Mouse (Mus musculus) CH12F3 (cell line): ENCODE data around the gene Bud23.

Experiments
- in situ Hi-C: fragments of 300-500 bp; cut with MboI; formaldehyde crosslinking; loops from 2 replicates; pipeline ENCODE4 v1.14.3; 2020; ENCODE audit warnings: low sequenced_read_pairs

The Bud23 gene

DNA sequence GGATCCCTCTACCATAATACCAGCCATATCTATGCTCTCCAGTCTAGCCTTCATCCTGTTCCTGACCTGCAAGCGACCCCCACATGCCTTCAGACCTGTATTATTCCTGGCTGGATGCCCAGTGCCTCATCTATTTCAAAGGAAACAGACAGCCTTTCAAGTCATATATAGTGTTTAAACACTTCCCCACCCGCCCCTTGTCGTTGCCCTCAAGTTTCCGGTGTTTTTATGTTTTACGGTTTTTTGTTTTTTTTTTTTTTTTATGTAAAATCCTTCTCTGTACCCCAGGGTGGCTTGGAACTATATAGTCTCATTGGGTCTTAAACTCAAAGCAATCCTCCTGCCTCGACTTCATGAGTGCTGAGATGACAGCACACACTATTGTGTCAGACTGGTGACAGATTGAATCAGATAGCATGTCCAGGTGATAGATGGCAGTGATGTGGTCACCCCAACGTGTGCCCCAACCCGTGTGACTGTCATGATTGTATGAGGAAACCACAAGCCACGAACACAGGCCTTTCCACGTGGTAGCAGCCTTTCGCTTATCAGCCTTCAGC is 40.0 kb downstream of the Bud23 start:
- in situ Hi-C loops, result no loop called here

DNA sequence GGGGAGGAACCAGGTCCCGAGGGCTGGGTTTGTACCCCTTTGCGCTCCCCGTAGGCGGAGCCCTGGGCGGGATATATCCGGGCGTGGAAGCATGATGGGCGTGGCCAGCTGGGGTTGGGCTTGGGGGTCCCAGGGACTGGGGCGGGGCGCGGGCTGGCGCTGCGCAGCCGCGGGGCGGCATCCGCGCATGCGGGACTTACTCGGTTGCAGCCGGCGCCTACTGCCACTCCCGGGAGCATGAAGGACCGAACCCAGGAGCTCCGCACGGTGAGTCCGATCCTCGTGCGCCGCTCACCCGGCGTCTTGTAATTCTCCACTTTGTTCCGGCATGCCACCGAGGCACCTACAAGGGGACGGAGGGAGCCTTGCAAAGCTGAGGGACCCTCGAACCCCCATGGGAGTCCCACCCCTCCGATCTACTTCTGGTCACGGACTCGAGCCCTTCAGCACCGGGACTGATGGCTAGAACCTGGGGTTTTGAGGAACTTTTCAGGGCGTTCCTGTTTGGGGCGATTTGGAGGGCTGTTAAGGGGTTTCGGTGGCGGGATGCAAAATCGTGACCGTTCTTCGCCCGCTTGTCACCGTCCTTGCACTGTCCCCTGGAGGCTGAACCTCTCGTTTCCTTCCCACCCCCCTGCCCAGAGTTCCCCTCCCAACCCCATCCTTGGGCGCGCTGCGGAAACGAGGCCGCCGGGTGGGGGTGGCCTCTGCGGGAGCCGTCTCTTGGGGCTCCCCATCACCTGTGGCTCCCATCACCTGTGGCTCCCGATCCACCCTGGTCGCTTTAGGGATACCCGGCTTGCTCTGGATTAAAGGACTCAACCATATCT is 41.2 kb downstream of the Bud23 start, which contains the start of gene Stx1a:
TSS of gene Stx1a (plus strand) at position 139 of the 830 bp plus-strand sequence.
- in situ Hi-C loops, result no loop called here

DNA sequence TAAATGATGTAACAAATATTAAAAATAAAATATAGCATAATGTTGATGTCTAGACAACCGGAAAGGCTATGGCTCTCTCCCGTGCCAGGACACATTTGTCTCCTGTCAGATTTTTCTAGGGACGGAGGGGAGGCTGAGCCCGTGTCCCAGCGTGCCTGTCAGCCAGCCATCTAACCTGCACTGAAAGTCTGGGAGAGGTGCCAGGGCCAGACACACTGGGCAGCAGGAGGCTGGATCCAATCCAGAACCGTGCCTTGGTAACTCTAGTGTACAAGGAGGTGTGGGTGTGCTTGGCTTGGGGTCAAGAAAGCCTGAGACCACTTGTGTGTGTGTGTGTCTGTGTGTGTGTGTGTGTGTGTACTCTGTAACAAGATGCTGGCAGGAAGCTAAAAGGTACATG is 42.9 kb downstream of the Bud23 start:
- in situ Hi-C loops, result no loop called here

DNA sequence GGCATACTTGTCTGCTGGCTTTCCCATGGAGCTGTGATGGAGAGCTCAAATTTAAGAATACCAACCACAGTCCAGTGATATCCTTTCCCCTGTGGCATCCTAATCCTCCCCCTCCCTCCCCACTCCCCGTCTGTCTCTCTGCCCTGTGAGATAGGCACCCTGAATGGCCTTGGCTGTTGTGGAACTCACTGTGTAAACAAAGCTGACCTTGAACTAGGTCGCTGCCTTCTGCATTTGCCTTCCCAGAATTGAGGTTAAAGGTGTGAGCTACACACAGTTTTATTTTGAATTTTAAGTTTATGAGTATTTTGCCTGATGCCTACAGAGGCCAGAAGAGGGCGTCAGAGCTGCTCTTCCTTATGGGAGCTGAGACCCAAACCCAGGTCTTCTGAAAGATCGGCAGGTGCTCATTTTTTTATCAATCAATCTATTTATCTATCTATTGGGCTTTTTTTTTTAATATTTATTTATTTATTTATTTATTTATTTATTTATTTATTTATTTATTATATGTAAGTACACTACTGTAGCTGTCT is 48.5 kb downstream of the Bud23 start:
- in situ Hi-C loops, result no loop called here

DNA sequence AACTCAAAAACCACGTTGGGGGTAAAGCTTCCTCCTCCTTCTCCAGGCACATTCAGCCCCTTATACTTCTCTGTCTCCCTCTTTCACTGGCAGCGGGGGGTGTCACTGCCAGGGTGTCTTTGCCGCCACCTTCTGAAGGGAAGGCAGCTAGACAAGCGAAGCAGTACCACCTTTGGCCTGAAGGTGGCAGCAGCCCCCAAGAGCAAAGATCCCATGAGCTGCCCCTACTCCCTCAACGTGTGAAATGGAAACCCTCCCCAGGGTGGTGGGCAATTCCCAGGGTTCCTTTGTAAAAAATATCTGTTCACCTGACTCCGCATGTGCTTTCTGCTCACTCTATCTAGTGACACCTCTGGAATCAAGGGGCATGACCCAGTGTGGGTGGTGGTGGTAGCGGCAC is 49.3 kb downstream of the Bud23 start:
- in situ Hi-C loops, result no loop called here

DNA sequence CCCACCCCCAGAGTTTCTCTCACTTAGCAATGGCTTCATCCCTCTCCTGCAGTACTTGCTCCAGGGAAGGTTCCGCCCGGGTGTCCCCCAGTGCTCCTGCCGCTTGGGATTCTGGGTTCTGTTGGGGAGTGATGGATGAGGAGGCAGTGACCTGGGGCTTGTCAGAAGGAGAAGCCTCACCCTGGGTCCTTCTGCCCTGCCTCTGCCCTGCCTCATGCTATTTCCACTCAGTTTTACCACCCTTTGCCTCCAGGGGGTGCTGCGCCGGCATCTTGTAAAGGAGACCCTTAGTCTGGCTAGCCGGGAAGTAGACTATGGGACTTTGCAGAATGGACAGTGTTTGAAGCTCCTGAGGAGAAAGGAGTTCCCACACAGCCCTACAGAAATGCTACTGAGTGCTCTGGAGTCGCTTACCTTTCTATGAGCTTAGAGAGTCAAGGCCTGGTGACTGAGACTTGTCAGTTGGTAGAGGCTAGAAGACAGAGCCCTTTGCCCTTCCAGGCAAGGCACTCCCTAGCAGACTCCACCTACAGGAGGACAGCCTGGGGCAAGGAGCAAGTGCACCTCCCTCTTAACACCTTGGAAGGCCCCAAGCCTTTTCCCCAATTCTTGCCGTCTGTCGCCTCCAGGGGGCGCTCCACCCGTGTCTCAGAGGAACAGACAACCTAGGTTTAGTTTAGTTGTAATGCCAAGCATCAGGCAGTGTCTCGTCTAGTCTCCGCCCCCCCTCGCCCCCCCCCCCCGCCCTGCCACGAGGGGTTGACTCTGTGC is 51.9 kb downstream of the Bud23 start:
- in situ Hi-C loops, result no loop called here

DNA sequence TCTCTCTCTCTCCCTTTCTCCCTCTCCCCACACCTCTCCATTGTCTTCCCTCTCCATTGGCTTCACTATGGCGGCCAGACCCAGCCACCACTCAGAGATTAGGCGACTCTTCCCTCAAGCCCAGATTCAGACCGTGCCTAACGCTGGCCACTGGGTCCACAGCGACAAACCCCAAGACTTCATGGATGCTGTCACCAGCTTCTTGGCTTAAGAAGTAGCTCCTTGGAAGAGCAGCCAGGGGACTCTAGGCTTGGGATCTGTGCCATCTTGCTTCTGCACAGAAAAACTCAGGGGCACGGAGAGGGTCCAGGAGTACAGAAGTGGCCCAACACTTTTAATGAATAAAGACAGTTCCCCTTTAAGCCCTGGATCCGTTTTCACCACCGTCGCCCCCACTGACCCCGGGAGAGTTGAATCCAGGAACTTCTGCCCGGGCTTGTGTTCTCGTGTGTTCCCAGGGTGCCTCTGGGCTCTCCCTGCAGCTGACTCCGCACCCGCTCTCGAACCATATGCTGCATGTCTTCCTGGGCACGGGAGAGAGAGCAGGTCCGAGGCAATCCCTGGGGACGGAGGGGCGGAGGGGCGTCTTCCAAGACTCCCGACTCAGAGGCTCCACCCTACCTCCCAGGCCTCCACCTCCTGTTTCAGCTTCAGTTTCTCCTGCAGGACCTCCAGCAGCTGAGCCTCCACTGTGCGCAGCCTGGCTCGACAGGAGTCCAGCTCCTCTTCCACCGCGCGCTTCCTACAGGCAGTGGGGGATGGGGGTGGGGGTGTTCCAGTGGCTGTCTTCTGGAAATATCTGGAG is 52.7 kb downstream of the Bud23 start:
- in situ Hi-C loops, result no loop called here

DNA sequence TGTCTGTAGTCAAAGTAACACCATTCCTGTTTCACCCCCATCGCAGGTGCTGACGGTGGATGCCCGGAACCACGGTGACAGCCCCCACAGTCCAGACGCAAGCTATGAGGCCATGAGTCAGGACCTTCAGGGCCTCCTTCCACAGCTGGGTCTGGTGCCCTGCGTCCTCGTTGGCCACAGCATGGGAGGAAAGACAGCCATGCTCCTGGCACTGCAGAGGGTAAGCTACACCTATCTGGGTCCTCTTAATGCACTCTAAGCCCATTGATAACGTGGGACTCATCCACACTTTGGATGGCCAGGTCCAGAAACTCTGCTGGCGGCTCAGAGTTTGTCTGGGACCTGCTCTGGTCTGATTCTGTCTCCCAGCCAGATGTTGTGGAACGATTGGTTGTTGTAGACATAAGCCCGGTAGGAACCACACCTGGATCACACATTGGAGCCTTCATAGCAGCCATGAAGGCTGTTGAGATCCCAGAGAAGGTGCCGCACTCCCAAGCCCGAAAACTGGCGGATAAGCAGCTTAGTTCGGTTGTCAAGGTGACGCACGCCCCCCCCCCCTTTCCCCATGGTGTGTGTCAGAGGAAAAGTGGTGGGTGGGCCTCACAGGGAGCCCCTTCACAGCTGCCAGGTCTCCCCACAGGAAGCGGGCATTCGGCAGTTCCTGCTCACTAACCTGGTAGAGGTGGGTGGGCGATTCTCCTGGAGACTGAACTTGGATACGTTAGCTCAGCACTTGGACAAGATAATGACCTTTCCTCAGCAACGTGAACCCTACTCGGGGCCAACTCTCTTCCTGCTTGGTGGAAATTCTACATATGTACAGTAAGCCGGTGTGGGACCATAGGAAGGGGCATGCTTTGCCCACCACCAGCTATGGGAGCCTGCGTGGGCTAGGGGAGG is 53.7 kb downstream of the Bud23 start:
- in situ Hi-C loops, result no loop called here

DNA sequence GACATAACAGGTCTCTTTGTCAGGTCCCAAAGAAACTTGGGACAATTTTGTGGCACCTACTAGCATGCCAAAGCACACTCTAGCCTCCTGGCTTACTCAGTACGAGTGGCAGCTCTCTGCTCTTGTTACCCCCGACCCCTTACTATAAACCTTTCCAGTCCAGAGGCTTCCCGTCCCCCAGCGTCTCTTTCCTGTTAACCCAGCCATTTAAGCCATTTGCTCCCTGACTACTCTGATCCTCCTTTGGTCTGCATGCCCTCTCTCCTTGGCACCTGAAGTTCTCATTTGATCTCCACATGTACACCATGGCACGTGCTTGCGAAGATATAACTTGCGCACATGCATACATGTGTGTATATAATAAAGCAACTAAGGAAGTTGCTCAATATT is 54.4 kb downstream of the Bud23 start:
- in situ Hi-C loops, result no loop called here

DNA sequence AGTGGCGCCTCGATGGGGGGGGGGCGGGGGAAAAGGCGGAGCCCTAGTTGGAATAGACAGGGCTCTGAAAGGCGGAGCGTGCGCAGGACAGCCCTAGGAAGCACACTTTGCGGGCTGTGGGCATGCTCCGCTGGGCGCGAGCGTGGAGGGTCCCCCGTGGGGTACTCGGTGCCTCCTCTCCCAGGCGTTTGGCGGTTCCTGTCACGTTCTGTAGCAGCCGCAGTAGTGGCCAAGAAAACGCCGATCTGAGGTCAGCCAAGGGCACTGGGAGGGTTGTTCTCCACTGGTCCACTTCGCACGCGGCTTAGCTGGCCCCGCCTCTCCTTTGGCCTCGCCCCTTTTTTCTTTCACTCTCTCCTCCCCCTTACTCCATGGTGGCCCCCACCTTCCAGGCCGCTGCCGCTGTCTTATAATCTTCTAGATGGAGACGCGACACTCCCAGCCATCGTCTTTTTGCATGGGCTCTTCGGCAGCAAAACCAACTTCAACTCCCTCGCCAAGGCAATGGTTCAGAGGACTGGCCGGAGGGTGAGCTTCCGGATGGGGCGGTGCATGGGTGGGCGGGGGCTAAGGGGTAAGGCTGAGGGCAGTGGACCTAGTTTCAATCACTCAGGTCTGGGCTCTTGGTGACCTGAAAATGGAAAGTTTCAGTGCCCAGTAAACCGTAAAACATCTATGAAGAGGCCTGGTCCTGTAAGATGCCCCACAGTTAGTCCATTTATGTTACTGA is 55.0 kb downstream of the Bud23 start:
- in situ Hi-C loops, result no loop called here

DNA sequence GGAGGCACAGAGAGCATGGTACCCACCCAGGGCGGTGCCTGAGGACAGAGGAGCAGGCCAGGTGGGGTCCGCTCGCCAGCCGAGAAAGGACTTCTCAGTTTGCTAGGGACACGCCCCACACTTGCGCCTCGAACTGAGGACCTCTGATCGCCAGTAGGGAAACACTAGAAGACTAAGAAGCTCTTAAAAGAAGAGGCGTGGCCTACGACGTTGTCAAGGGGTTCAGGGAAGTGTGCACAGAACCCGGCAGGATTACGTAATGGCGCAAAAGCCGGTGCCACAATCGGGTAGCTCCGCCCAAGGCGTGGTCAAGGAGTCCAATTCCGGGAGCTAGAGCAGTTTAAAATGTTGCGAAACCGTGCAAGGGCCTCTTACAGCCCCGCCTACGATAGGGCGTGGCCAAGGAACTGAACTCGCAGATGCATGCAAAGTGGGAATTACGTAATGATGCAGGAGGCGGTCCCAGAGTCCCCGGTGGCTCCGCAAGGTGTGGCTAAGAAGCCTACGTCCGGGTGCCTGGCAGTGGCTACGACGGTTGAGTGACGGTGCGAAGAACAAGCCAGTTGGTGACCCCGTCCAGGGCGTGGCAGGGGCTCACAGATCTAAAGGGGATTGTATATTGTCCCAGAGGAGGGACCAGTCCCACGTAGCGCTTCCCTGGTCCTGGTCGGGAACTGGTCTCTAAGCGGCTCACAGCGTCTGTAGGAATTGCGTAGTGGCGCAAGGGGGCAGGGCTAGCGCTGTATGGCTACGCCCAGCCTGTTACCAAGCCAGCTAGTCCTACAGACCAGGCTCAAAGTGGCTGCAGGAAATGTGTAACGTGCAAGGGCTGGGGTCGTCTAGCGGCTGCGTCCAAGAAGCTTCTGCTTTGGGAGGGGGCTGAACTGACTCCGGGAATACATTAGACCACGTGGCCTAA is 55.8 kb downstream of the Bud23 start, which contains the start of gene Abhd11:
TSS of gene Abhd11 (plus strand) at position 482 of the 919 bp plus-strand sequence.
- in situ Hi-C loops, result no loop called here

DNA sequence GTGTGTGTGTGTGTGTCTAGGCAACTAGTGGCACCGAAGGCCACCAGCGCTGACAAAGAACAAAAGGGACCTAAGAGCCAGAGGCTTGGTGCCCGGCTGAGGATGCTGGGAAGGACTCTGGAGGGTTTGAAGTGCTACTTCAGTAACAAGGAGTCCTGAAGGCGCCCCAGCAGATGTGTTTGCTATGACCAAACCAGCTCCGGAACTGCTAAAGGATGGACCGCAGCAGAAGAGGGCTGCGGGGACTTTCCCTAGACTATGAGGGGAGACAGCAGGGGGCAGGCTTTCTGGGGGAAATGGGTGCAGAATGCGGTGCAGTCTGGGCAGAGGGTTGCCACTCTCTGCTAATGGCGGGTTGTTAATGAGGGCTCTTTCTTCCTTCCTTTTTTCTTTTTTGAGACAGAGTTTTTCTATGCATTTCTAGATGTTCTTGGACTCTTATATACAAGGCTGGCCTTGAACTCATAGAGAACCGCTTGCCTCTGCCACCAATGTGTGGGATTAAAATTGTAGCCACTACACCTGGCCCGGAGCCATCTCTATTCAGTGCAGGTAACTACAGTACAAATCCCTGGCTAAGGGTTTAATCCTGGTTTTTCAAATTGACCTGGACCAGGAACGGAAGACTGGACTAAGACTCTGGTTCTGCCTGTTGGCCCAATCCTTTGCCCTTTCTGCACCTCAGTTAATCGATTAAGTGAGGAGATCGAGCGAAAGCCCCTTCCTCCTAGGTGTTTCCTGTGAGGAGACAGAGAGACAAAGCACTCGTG is 56.8 kb downstream of the Bud23 start:
- in situ Hi-C loops, result no loop called here
